Mouse (Mus musculus): Measurements from ENCODE around the gene Lcn9.
"Not testable (repeated sequence)": the region's sequence is repeated elsewhere in the genome, so short reads cannot be mapped to it uniquely, and the experiment has no call there.

Lcn9 gene

GRCm38 (mm10) chr2:25822806-25823205 is at the start of gene Lcn9:
Gene Lcn9 (plus strand): TSS chr2:25823153.
- DNase-seq (ENCODE audit: low read depth), result no peak

- no peak for DNase-seq (ENCODE audit: low read depth)
Measured at GRCm38 (mm10) chr2:25773507-25773906, 49.4 kb upstream of the Lcn9 start.

GRCm38 (mm10) chr2:25774640-25775039 is 48.3 kb upstream of the Lcn9 start:
- no peak for DNase-seq (ENCODE audit: low read depth)

GRCm38 (mm10) chr2:25775991-25776390 is 47.0 kb upstream of the Lcn9 start:
- no peak for DNase-seq (ENCODE audit: low read depth)

- no peak for DNase-seq (ENCODE audit: low read depth)
Measured at GRCm38 (mm10) chr2:25776717-25777116, 46.2 kb upstream of the Lcn9 start, which contains the start of gene Lcn11. Gene Lcn11 (plus strand): TSS chr2:25777017.

GRCm38 (mm10) chr2:25779076-25779475 is 43.9 kb upstream of the Lcn9 start:
- DNase-seq (ENCODE audit: low read depth), result no peak

- no peak for DNase-seq (ENCODE audit: low read depth)
Measured at GRCm38 (mm10) chr2:25780921-25781320, 42.0 kb upstream of the Lcn9 start.

- no peak for DNase-seq (ENCODE audit: low read depth)
Measured at GRCm38 (mm10) chr2:25781957-25782356, 41.0 kb upstream of the Lcn9 start, which contains the start of gene Gm13539. Gene Gm13539 (plus strand): TSS chr2:25782257.

- no peak for DNase-seq (ENCODE audit: low read depth)
Measured at GRCm38 (mm10) chr2:25785573-25786322, 37.2 kb upstream of the Lcn9 start.

GRCm38 (mm10) chr2:25789092-25789491 is 33.9 kb upstream of the Lcn9 start:
- no peak for DNase-seq (ENCODE audit: low read depth)

- no peak for DNase-seq (ENCODE audit: low read depth)
Measured at GRCm38 (mm10) chr2:25797635-25798034, 25.3 kb upstream of the Lcn9 start.

- DNase-seq (ENCODE audit: low read depth), result no peak
Measured at GRCm38 (mm10) chr2:25798065-25798464, 24.9 kb upstream of the Lcn9 start.

- DNase-seq (ENCODE audit: low read depth), result no peak
Measured at GRCm38 (mm10) chr2:25811711-25812110, 11.2 kb upstream of the Lcn9 start.

- DNase-seq (ENCODE audit: low read depth), result no peak
Measured at GRCm38 (mm10) chr2:25813364-25813763, 9.6 kb upstream of the Lcn9 start.

- not testable (repeated sequence) for DNase-seq (ENCODE audit: low read depth)
Measured at GRCm38 (mm10) chr2:25815748-25816147, 7.2 kb upstream of the Lcn9 start, which contains the start of gene Glt6d1. Gene Glt6d1 (minus strand): TSS chr2:25815848.

- no peak for DNase-seq (ENCODE audit: low read depth)
Measured at GRCm38 (mm10) chr2:25824751-25825150, 1.8 kb downstream of the Lcn9 start.

GRCm38 (mm10) chr2:25828344-25828947 is 5.5 kb downstream of the Lcn9 start:
- DNase-seq (ENCODE audit: low read depth), result peak; percentile 69

- no peak for DNase-seq (ENCODE audit: low read depth)
Measured at GRCm38 (mm10) chr2:25830786-25831185, 7.8 kb downstream of the Lcn9 start.

- peak; percentile 76 for DNase-seq (ENCODE audit: low read depth)
Measured at GRCm38 (mm10) chr2:25836291-25836690, 13.3 kb downstream of the Lcn9 start.

- DNase-seq (ENCODE audit: low read depth), result no peak
Measured at GRCm38 (mm10) chr2:25842161-25842560, 19.2 kb downstream of the Lcn9 start.

GRCm38 (mm10) chr2:25842758-25843157 is 19.8 kb downstream of the Lcn9 start:
- no peak for DNase-seq (ENCODE audit: low read depth)

GRCm38 (mm10) chr2:25844097-25844496 is 21.1 kb downstream of the Lcn9 start:
- no peak for DNase-seq (ENCODE audit: low read depth)

- no peak for DNase-seq (ENCODE audit: low read depth)
Measured at GRCm38 (mm10) chr2:25846516-25846915, 23.6 kb downstream of the Lcn9 start.
